Mouse (Mus musculus): ENCODE results near the gene Tmem174. TPM values are rescaled to one million over a fixed set of nuclear protein-coding genes. Genes with fewer than 3 reads are reported as not detected.

The Tmem174 gene
- total RNA-seq, 1 experiment, result not detected

DNA sequence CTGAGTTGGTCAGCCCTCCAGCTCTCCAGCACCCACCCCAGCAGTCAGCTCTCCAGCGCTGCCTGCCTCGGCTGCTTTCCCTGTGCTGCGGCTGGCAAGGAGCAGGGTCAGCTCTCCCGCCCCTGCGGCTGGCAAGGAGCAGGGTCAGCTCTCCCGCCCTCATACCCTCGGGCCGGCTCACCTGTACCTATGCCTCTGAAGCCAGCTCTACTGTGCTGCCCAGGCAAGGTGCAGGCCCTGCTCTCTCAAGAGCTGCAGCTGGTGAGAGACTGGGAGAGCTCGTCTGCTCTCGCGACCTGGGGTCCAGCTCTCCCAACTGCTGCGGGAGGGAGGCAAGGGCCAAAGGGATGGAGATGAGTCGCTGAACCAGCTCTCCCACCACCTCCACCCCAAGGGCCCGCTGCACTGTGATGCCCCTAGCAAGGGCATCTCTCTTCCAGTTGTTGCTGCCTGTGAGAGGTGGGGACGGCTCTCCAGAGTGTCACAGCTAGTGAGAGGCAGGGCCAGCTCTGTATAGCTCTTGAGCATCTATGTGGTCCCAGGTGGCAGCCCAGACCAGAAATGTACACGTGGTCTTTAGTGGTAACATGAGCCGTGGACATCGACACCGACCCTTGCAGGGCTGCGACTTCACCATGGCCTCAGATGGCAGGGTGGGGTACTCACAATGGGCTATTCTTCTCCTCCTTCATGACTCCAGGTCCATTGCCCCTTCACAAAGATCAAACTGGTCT, 5.9 kb downstream of the Tmem174 start:
- TF ChIP-seq ZNF384 (IDR thresholded peaks at IDR 0.05; ENCODE audit: low read depth, low read length) (no peak), MAFK (IDR thresholded peaks at IDR 0.05; ENCODE audit: insufficient read depth, low read depth, low read length) (no peak), ZC3H11A (IDR thresholded peaks at IDR 0.05; ENCODE audit: borderline replicate concordance, low read depth, low read length) (no peak), HCFC1 (IDR thresholded peaks at IDR 0.05; ENCODE audit: borderline replicate concordance, insufficient read depth, low read length) (no peak), CHD2 (IDR thresholded peaks at IDR 0.05; ENCODE audit: low read depth, low read length) (no peak)
- Histone ChIP-seq H3K27ac (ENCODE audit: insufficient read depth, low read depth, low read length, poor library complexity, severe bottlenecking) (no peak overlapping the region), H3K9me3 (ENCODE audit: control insufficient read depth, insufficient read depth, low read depth, low read length) (no peaks in the 10 kb centered on the region), H3K36me3 (ENCODE audit: control insufficient read depth, insufficient read depth, low read length, poor library complexity, severe bottlenecking) (no peaks in the 10 kb centered on the region), H3K9ac (ENCODE audit: insufficient read depth, low read depth, low read length, poor library complexity, severe bottlenecking) (no peak overlapping the region), H3K4me3 (ENCODE audit: insufficient read depth in 1 of 2, low read depth in 1 of 2, low read length in 2 of 2, poor library complexity in 1 of 2, severe bottlenecking in 1 of 2) (no peak overlapping the region), H3K4me1 (ENCODE audit: control insufficient read depth in 2 of 2, insufficient read depth in 2 of 2, low read length in 2 of 2, poor library complexity in 1 of 2) (peaks cover 0 to 3% of the 10 kb centered on the region in 2 experiments; a peak in 1 of 4 replicates)
- no peak for DNase-seq (ENCODE audit: low read depth, low spot score)
- in situ Hi-C loops (cut with MboI; ENCODE audit: low sequenced_read_pairs in 2 of 2, unreplicated experiment in 2 of 2), result no loop called here

DNA sequence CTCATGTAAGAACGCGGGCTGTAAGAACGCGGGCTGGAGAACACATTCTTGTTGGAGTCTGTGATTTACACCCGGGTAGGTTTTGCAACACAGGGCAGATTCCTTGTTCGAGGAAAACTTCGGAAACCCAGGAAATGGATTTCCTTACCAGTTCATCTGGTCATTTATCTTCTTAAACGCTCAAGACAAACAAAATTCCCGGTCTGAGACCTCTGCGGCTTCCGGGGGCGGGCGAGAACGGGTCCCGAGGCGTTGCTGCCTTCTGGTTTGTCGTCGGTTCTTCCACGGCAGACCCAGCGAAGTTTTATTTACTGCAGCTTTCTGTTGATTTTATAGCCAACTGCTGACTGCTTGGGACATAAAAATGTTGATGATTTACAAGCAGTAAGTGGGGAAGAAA, 10.5 kb downstream of the Tmem174 start:
- peaks cover 2 to 3% of the 10 kb centered on the region in 2 experiments; a peak in 2 of 4 replicates for H3K4me1 ChIP-seq (ENCODE audit: control insufficient read depth in 2 of 2, insufficient read depth in 2 of 2, low read length in 2 of 2, poor library complexity in 1 of 2)
- no peaks in the 10 kb centered on the region for H3K9me3 ChIP-seq (ENCODE audit: control insufficient read depth, insufficient read depth, low read depth, low read length)
- H3K4me3 ChIP-seq (ENCODE audit: insufficient read depth in 1 of 2, low read depth in 1 of 2, low read length in 2 of 2, poor library complexity in 1 of 2, severe bottlenecking in 1 of 2), result no peak overlapping the region
- in situ Hi-C loops (cut with MboI; ENCODE audit: low sequenced_read_pairs in 2 of 2, unreplicated experiment in 2 of 2), result no loop called here
- H3K27ac ChIP-seq (ENCODE audit: insufficient read depth, low read depth, low read length, poor library complexity, severe bottlenecking), result no peak overlapping the region
- H3K36me3 ChIP-seq (ENCODE audit: control insufficient read depth, insufficient read depth, low read length, poor library complexity, severe bottlenecking), result no peaks in the 10 kb centered on the region
- H3K9ac ChIP-seq (ENCODE audit: insufficient read depth, low read depth, low read length, poor library complexity, severe bottlenecking), result no peak overlapping the region
- TF ChIP-seq ZC3H11A (IDR thresholded peaks at IDR 0.05; ENCODE audit: borderline replicate concordance, low read depth, low read length) (no peak), MAFK (IDR thresholded peaks at IDR 0.05; ENCODE audit: insufficient read depth, low read depth, low read length) (no peak), ZNF384 (IDR thresholded peaks at IDR 0.05; ENCODE audit: low read depth, low read length) (no peak), HCFC1 (IDR thresholded peaks at IDR 0.05; ENCODE audit: borderline replicate concordance, insufficient read depth, low read length) (no peak), CHD2 (IDR thresholded peaks at IDR 0.05; ENCODE audit: low read depth, low read length) (no peak)
- no peak for DNase-seq (ENCODE audit: low read depth, low spot score)

DNA sequence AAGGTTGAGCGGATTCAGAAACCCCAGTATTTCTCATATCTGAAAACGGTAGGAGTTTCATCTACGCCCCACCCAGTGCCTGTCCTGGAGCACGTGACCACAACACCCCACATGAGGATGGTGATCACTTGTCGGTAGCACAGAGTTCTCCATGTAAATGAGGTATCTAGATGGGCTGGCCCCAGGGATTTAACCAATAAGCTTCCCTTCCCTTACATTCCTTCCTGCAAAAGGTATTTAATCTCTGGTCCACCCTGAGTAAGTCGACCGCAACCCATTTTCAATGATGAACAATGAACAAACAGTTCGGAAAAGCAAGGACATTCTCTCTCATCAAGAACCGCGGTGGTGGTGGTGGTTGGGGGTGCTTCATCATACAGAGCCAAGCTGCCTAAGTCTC, 12.7 kb downstream of the Tmem174 start:
- Histone ChIP-seq H3K4me3 (ENCODE audit: insufficient read depth in 1 of 2, low read depth in 1 of 2, low read length in 2 of 2, poor library complexity in 1 of 2, severe bottlenecking in 1 of 2) (no peak overlapping the region), H3K4me1 (ENCODE audit: control insufficient read depth in 2 of 2, insufficient read depth in 2 of 2, low read length in 2 of 2, poor library complexity in 1 of 2) (peaks cover 0 to 2% of the 10 kb centered on the region in 2 experiments; a peak in 2 of 4 replicates), H3K27ac (ENCODE audit: insufficient read depth, low read depth, low read length, poor library complexity, severe bottlenecking) (no peak overlapping the region), H3K9ac (ENCODE audit: insufficient read depth, low read depth, low read length, poor library complexity, severe bottlenecking) (no peak overlapping the region), H3K36me3 (ENCODE audit: control insufficient read depth, insufficient read depth, low read length, poor library complexity, severe bottlenecking) (no peaks in the 10 kb centered on the region), H3K9me3 (ENCODE audit: control insufficient read depth, insufficient read depth, low read depth, low read length) (no peaks in the 10 kb centered on the region)
- no peak for DNase-seq (ENCODE audit: low read depth, low spot score)
- TF ChIP-seq MAFK (IDR thresholded peaks at IDR 0.05; ENCODE audit: insufficient read depth, low read depth, low read length) (no peak), ZC3H11A (IDR thresholded peaks at IDR 0.05; ENCODE audit: borderline replicate concordance, low read depth, low read length) (no peak), ZNF384 (IDR thresholded peaks at IDR 0.05; ENCODE audit: low read depth, low read length) (no peak)
- in situ Hi-C loops (cut with MboI; ENCODE audit: low sequenced_read_pairs in 2 of 2, unreplicated experiment in 2 of 2), result no loop called here

DNA sequence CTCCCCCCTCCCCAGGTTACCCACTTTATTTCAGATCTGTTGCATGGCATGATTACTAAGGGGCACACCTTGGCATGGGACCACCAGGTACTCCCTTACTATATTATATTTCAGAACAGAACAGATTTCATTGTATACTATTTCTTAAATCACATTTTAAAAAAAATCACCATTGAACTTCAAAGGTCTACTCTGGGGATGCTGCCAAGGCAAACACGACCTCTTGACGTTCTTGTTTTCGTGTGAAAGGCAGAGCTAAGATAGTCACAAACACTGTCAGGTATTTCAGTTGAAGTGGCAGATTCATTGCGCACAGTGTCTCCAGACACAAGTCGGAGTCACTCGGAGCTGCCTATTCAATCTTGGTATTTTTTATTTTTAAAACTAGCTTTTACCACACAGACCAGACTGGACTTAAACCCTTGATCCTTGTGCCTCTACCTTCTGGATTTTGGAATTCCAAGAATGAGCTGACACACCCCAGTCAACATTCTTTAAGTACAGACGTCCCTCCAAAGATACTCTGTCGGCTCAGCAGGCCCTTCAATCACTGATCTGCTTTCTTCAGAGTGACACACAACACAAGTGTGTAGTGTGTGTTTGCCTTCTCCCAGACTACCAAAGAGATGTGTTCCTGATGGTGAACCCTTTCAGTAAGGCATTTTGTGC, 14.2 kb downstream of the Tmem174 start:
- Histone ChIP-seq H3K9me3 (ENCODE audit: control insufficient read depth, insufficient read depth, low read depth, low read length) (no peaks in the 10 kb centered on the region), H3K9ac (ENCODE audit: insufficient read depth, low read depth, low read length, poor library complexity, severe bottlenecking) (no peak overlapping the region), H3K4me3 (ENCODE audit: insufficient read depth in 1 of 2, low read depth in 1 of 2, low read length in 2 of 2, poor library complexity in 1 of 2, severe bottlenecking in 1 of 2) (no peak overlapping the region), H3K27ac (ENCODE audit: insufficient read depth, low read depth, low read length, poor library complexity, severe bottlenecking) (no peak overlapping the region), H3K4me1 (ENCODE audit: control insufficient read depth in 2 of 2, insufficient read depth in 2 of 2, low read length in 2 of 2, poor library complexity in 1 of 2) (peaks cover 0 to 2% of the 10 kb centered on the region in 2 experiments; a peak in 1 of 4 replicates), H3K36me3 (ENCODE audit: control insufficient read depth, insufficient read depth, low read length, poor library complexity, severe bottlenecking) (no peaks in the 10 kb centered on the region)
- no peak for TF ChIP-seq ZNF384 (IDR thresholded peaks at IDR 0.05; ENCODE audit: low read depth, low read length)
- no peak for TF ChIP-seq HCFC1 (IDR thresholded peaks at IDR 0.05; ENCODE audit: borderline replicate concordance, insufficient read depth, low read length)
- no peak for TF ChIP-seq CHD2 (IDR thresholded peaks at IDR 0.05; ENCODE audit: low read depth, low read length)
- no peak for TF ChIP-seq ZC3H11A (IDR thresholded peaks at IDR 0.05; ENCODE audit: borderline replicate concordance, low read depth, low read length)
- no peak for TF ChIP-seq MAFK (IDR thresholded peaks at IDR 0.05; ENCODE audit: insufficient read depth, low read depth, low read length)
- in situ Hi-C loops (cut with MboI; ENCODE audit: low sequenced_read_pairs in 2 of 2, unreplicated experiment in 2 of 2), result no loop called here
- DNase-seq (ENCODE audit: low read depth, low spot score), result peak; percentile 19
